Mouse (Mus musculus): Measurements from ENCODE around the gene Gga3. TPM values are rescaled to one million over a fixed set of nuclear protein-coding genes. Genes with fewer than 3 reads are reported as not detected.

The Gga3 gene
- polyA plus RNA-seq, 1 experiment, result 69.3 TPM

- no peak overlapping the region for H3K4me3 ChIP-seq (ENCODE audit: low read depth, low read length)
- no peak for TF ChIP-seq CTCF (IDR thresholded peaks at IDR 0.05; ENCODE audit: low read depth, low read length)
- TF ChIP-seq POLR2A (IDR thresholded peaks at IDR 0.05; ENCODE audit: insufficient read depth, low read length), result no peak
- no peak for TF ChIP-seq EP300 (IDR thresholded peaks at IDR 0.05; ENCODE audit: insufficient read depth, low read depth, low read length)
Observed at GRCm38 (mm10) chr11:115644308-115644707, 40.5 kb upstream of the Gga3 start.

GRCm38 (mm10) chr11:115643265-115643664 lies 39.4 kb upstream of the Gga3 start:
- no peak overlapping the region for H3K9ac ChIP-seq (ENCODE audit: low read depth, poor library complexity, severe bottlenecking)
- no peaks in the 10 kb centered on the region for H3K36me3 ChIP-seq (ENCODE audit: control insufficient read depth, insufficient read depth, low read length, poor library complexity, severe bottlenecking)
- no peak overlapping the region for H3K4me3 ChIP-seq (ENCODE audit: low read depth, low read length)
- TF ChIP-seq CTCF (IDR thresholded peaks at IDR 0.05; ENCODE audit: low read depth, low read length) (no peak), POLR2A (IDR thresholded peaks at IDR 0.05; ENCODE audit: insufficient read depth, low read length) (no peak), EP300 (IDR thresholded peaks at IDR 0.05; ENCODE audit: insufficient read depth, low read depth, low read length) (no peak)
- peak overlapping the region; percentile 9 for H3K27ac ChIP-seq (ENCODE audit: insufficient read depth, low read length)
- no peaks in the 10 kb centered on the region for H3K9me3 ChIP-seq (replicated peaks; ENCODE audit: control insufficient read depth, insufficient read depth, low read length, poor library complexity, severe bottlenecking)
- no peaks in the 10 kb centered on the region for H3K27me3 ChIP-seq (ENCODE audit: control insufficient read depth, insufficient read depth, low read length, poor library complexity, severe bottlenecking)
- peaks cover 18% of the 10 kb centered on the region for H3K4me1 ChIP-seq (ENCODE audit: control insufficient read depth, insufficient read depth, low read length)

More at GRCm38 (mm10) chr11:115644308-115644707, 40.5 kb upstream of the Gga3 start:
- no peaks in the 10 kb centered on the region for H3K9me3 ChIP-seq (replicated peaks; ENCODE audit: control insufficient read depth, insufficient read depth, low read length, poor library complexity, severe bottlenecking)
- H3K36me3 ChIP-seq (ENCODE audit: control insufficient read depth, insufficient read depth, low read length, poor library complexity, severe bottlenecking), result no peaks in the 10 kb centered on the region
- H3K9ac ChIP-seq (ENCODE audit: low read depth, poor library complexity, severe bottlenecking), result no peak overlapping the region
- no peaks in the 10 kb centered on the region for H3K27me3 ChIP-seq (ENCODE audit: control insufficient read depth, insufficient read depth, low read length, poor library complexity, severe bottlenecking)
- no peak overlapping the region for H3K27ac ChIP-seq (ENCODE audit: insufficient read depth, low read length)
- H3K4me1 ChIP-seq (ENCODE audit: control insufficient read depth, insufficient read depth, low read length), result peaks cover 14% of the 10 kb centered on the region

GRCm38 (mm10) chr11:115642705-115643104 lies 38.9 kb upstream of the Gga3 start:
- Histone ChIP-seq H3K27ac (ENCODE audit: insufficient read depth, low read length) (peak overlapping the region; percentile 9), H3K27me3 (ENCODE audit: control insufficient read depth, insufficient read depth, low read length, poor library complexity, severe bottlenecking) (no peaks in the 10 kb centered on the region), H3K9me3 (replicated peaks; ENCODE audit: control insufficient read depth, insufficient read depth, low read length, poor library complexity, severe bottlenecking) (no peaks in the 10 kb centered on the region), H3K4me1 (ENCODE audit: control insufficient read depth, insufficient read depth, low read length) (peaks cover 18% of the 10 kb centered on the region), H3K4me3 (ENCODE audit: low read depth, low read length) (no peak overlapping the region), H3K9ac (ENCODE audit: low read depth, poor library complexity, severe bottlenecking) (no peak overlapping the region), H3K36me3 (ENCODE audit: control insufficient read depth, insufficient read depth, low read length, poor library complexity, severe bottlenecking) (no peaks in the 10 kb centered on the region)
- TF ChIP-seq CTCF (IDR thresholded peaks at IDR 0.05; ENCODE audit: low read depth, low read length) (no peak), EP300 (IDR thresholded peaks at IDR 0.05; ENCODE audit: insufficient read depth, low read depth, low read length) (no peak), POLR2A (IDR thresholded peaks at IDR 0.05; ENCODE audit: insufficient read depth, low read length) (no peak)

- Histone ChIP-seq H3K27me3 (ENCODE audit: control insufficient read depth, insufficient read depth, low read length, poor library complexity, severe bottlenecking) (no peaks in the 10 kb centered on the region), H3K4me1 (ENCODE audit: control insufficient read depth, insufficient read depth, low read length) (peaks cover 18% of the 10 kb centered on the region), H3K36me3 (ENCODE audit: control insufficient read depth, insufficient read depth, low read length, poor library complexity, severe bottlenecking) (no peaks in the 10 kb centered on the region), H3K9ac (ENCODE audit: low read depth, poor library complexity, severe bottlenecking) (no peak overlapping the region), H3K4me3 (ENCODE audit: low read depth, low read length) (no peak overlapping the region), H3K9me3 (replicated peaks; ENCODE audit: control insufficient read depth, insufficient read depth, low read length, poor library complexity, severe bottlenecking) (no peaks in the 10 kb centered on the region), H3K27ac (ENCODE audit: insufficient read depth, low read length) (peak overlapping the region; percentile 47)
- TF ChIP-seq EP300 (IDR thresholded peaks at IDR 0.05; ENCODE audit: insufficient read depth, low read depth, low read length) (no peak), POLR2A (IDR thresholded peaks at IDR 0.05; ENCODE audit: insufficient read depth, low read length) (no peak), CTCF (IDR thresholded peaks at IDR 0.05; ENCODE audit: low read depth, low read length) (no peak)
Observed at GRCm38 (mm10) chr11:115641664-115642036, 37.8 kb upstream of the Gga3 start.

GRCm38 (mm10) chr11:115640978-115641663 lies 37.3 kb upstream of the Gga3 start:
- Histone ChIP-seq H3K27ac (ENCODE audit: insufficient read depth, low read length) (peak overlapping the region; percentile 47), H3K4me1 (ENCODE audit: control insufficient read depth, insufficient read depth, low read length) (peaks cover 18% of the 10 kb centered on the region), H3K27me3 (ENCODE audit: control insufficient read depth, insufficient read depth, low read length, poor library complexity, severe bottlenecking) (no peaks in the 10 kb centered on the region), H3K4me3 (ENCODE audit: low read depth, low read length) (no peak overlapping the region; the same call in 1 of the 2 replicates), H3K9ac (ENCODE audit: low read depth, poor library complexity, severe bottlenecking) (no peak overlapping the region), H3K9me3 (replicated peaks; ENCODE audit: control insufficient read depth, insufficient read depth, low read length, poor library complexity, severe bottlenecking) (no peaks in the 10 kb centered on the region), H3K36me3 (ENCODE audit: control insufficient read depth, insufficient read depth, low read length, poor library complexity, severe bottlenecking) (no peaks in the 10 kb centered on the region)
- TF ChIP-seq CTCF (IDR thresholded peaks at IDR 0.05; ENCODE audit: low read depth, low read length) (no peak), EP300 (IDR thresholded peaks at IDR 0.05; ENCODE audit: insufficient read depth, low read depth, low read length) (peak; percentile 90), POLR2A (IDR thresholded peaks at IDR 0.05; ENCODE audit: insufficient read depth, low read length) (no peak)

GRCm38 (mm10) chr11:115640311-115640828 lies 36.5 kb upstream of the Gga3 start:
- no peak overlapping the region for H3K9ac ChIP-seq (ENCODE audit: low read depth, poor library complexity, severe bottlenecking)
- H3K4me3 ChIP-seq (ENCODE audit: low read depth, low read length), result no peak overlapping the region
- H3K9me3 ChIP-seq (replicated peaks; ENCODE audit: control insufficient read depth, insufficient read depth, low read length, poor library complexity, severe bottlenecking), result no peaks in the 10 kb centered on the region
- H3K27ac ChIP-seq (ENCODE audit: insufficient read depth, low read length), result no peak overlapping the region
- H3K27me3 ChIP-seq (ENCODE audit: control insufficient read depth, insufficient read depth, low read length, poor library complexity, severe bottlenecking), result no peaks in the 10 kb centered on the region
- no peaks in the 10 kb centered on the region for H3K36me3 ChIP-seq (ENCODE audit: control insufficient read depth, insufficient read depth, low read length, poor library complexity, severe bottlenecking)
- H3K4me1 ChIP-seq (ENCODE audit: control insufficient read depth, insufficient read depth, low read length), result peaks cover 18% of the 10 kb centered on the region
- TF ChIP-seq CTCF (IDR thresholded peaks at IDR 0.05; ENCODE audit: low read depth, low read length) (no peak), EP300 (IDR thresholded peaks at IDR 0.05; ENCODE audit: insufficient read depth, low read depth, low read length) (no peak), POLR2A (IDR thresholded peaks at IDR 0.05; ENCODE audit: insufficient read depth, low read length) (no peak)

All from ES-Bruce4 (cell line).